Mouse (Mus musculus) heart, embryonic 16.5 days (tissue): ENCODE measurements at regions not wholly inside any gene's neighbourhood (a gene's known extent, or its start where the extent isn't known, plus 50 kb on each side); places are given as distances from the start of the nearest gene placed in this dataset.

Experiments
- ATAC-seq: fragments of 200-750 bp; cut with Nextera tagmentation; replicated peaks from 2 replicates; pipeline ENCODE4 v1.8.0; 2017; ENCODE audit warnings: moderate number of reproducible peaks; ENCODE audit not compliant: insufficient read depth, low FRiP score; ENCODE audit errors: extremely low read depth
- H3K27ac ChIP-seq: fragments of 300-500 bp; sonication (generic); 2 replicates; pipeline ENCODE4 v1.5.1; 2014; ENCODE audit warnings: mild to moderate bottlenecking, low read length, control low read depth, moderate library complexity
- H3K27me3 ChIP-seq: fragments of 300-500 bp; sonication (generic); 2 replicates; pipeline ENCODE4 v1.6.1; 2014; ENCODE audit warnings: low read length, mixed read lengths; ENCODE audit not compliant: control insufficient read depth, insufficient read depth
- H3K36me3 ChIP-seq: fragments of 300-500 bp; sonication (generic); 2 replicates; pipeline ENCODE4 v1.6.1; 2014; ENCODE audit not compliant: control insufficient read depth, insufficient read depth
- H3K4me1 ChIP-seq: fragments of 300-500 bp; sonication (generic); 2 replicates; pipeline ENCODE4 v1.6.1; 2014; ENCODE audit warnings: low read length, mixed read lengths; ENCODE audit not compliant: control insufficient read depth, insufficient read depth
- H3K4me2 ChIP-seq: fragments of 300-500 bp; sonication (generic); 2 replicates; pipeline ENCODE4 v1.6.1; 2014; ENCODE audit warnings: low read depth, mild to moderate bottlenecking, control low read depth, low read length
- H3K4me3 ChIP-seq: fragments of 300-500 bp; sonication (generic); 2 replicates; pipeline ENCODE4 v1.5.1; 2014; ENCODE audit warnings: mild to moderate bottlenecking, control low read depth, low read length
- H3K9ac ChIP-seq: fragments of 300-500 bp; sonication (generic); 2 replicates; pipeline ENCODE4 v1.6.1; 2014; ENCODE audit warnings: low read length, control low read depth
- H3K9me3 ChIP-seq: fragments of 300-500 bp; sonication (generic); replicated peaks from 2 replicates; pipeline ENCODE4 v1.6.1; 2016; ENCODE audit warnings: low read length; ENCODE audit not compliant: control insufficient read depth
- WGBS: fragments of 180-500 bp; shearing (Covaris S2); extraction: QIAGEN DNeasy Blood & Tissue Kit; methylation state at CpG from one replicate; pipeline ENCODE4 v1.1.7; 2014; 5-methylcytosine and 5-hydroxymethylcytosine counted together

- H3K9ac ChIP-seq, result no peak overlapping the region
- no peak overlapping the region for H3K27ac ChIP-seq
- H3K9me3 ChIP-seq, result no peaks in the 10 kb centered on the region
- no peaks in the 10 kb centered on the region for H3K27me3 ChIP-seq
- ATAC-seq, result no peak
- no peaks in the 10 kb centered on the region for H3K4me1 ChIP-seq
- no peak overlapping the region for H3K4me2 ChIP-seq
- no peak overlapping the region for H3K4me3 ChIP-seq
- H3K36me3 ChIP-seq, result no peaks in the 10 kb centered on the region
- WGBS, result 74% methylated on average over 2 of the region's 2 CpGs
Measured at GRCm38 (mm10) chr15:63310426-63310825, 534.6 kb downstream of the Gsdmc2 start.

DNA sequence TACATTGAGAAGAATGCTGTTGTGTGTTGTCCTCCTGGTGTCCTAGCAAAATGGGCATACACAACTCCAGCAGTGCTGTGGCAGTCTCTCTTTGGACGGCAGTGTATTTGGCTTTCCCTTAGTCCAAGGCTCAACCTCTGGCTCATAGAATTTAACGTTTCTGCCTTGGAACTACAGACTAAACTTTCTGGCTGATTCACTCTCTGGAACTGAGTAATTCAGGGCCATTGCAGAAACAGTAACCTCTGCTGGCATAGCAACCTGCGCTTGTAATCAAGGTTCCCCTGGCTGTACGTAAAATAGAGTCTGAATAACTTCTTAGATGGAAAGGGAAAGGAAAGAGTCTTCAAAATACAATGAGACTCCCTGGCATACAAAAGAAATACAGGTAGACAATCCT lies 545.7 kb downstream of the Gsdmc2 start:
- no peak overlapping the region for H3K4me2 ChIP-seq
- WGBS, result 79% methylated on average over 4 of the region's 4 CpGs
- H3K9me3 ChIP-seq, result no peaks in the 10 kb centered on the region
- no peak for ATAC-seq
- H3K36me3 ChIP-seq, result no peaks in the 10 kb centered on the region
- no peak overlapping the region for H3K4me3 ChIP-seq
- H3K27ac ChIP-seq, result no peak overlapping the region
- no peak overlapping the region for H3K9ac ChIP-seq
- peaks cover 4% of the 10 kb centered on the region; the same call in 1 of the 2 replicates for H3K4me1 ChIP-seq
- no peaks in the 10 kb centered on the region for H3K27me3 ChIP-seq

- no peaks in the 10 kb centered on the region for H3K36me3 ChIP-seq
- no peak overlapping the region for H3K4me3 ChIP-seq
- no peak for ATAC-seq
- H3K4me1 ChIP-seq, result no peaks in the 10 kb centered on the region
- H3K27me3 ChIP-seq, result no peaks in the 10 kb centered on the region
- no peak overlapping the region for H3K27ac ChIP-seq
- H3K4me2 ChIP-seq, result no peak overlapping the region
- H3K9me3 ChIP-seq, result no peaks in the 10 kb centered on the region
- no peak overlapping the region for H3K9ac ChIP-seq
Measured at GRCm38 (mm10) chr15:63288534-63288933, 556.4 kb downstream of the Gsdmc2 start.

DNA sequence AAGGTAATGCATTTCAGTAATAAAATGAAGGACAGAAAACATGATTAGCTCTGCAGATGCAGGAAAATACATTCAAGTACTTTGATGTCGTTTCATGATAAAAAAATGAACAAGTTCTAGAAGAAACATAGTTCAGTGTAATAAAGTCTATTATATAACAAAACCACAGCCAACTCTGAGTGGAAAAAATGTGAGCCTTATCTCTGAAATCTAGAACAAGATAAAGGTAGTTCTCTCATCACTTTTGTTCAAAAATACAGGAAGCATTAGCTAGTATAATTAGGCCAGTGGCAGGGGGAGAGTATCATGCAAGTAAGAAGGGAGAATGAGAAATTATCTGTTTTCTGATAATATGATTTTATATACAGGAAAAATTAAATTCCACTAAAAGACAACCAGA lies 559.0 kb downstream of the Gsdmc2 start:
- H3K9ac ChIP-seq, result no peak overlapping the region
- H3K27me3 ChIP-seq, result no peaks in the 10 kb centered on the region
- H3K4me3 ChIP-seq, result no peak overlapping the region
- H3K27ac ChIP-seq, result no peak overlapping the region
- ATAC-seq, result no peak
- 69% methylated on average over 1 of the region's 1 CpGs for whole genome bisulfite sequencing
- no peaks in the 10 kb centered on the region for H3K9me3 ChIP-seq
- H3K36me3 ChIP-seq, result no peaks in the 10 kb centered on the region
- no peak overlapping the region for H3K4me2 ChIP-seq
- no peaks in the 10 kb centered on the region for H3K4me1 ChIP-seq

- H3K27ac ChIP-seq, result peak overlapping the region; percentile 46; the same call in 1 of the 2 replicates
- no peaks in the 10 kb centered on the region for H3K27me3 ChIP-seq
- H3K4me3 ChIP-seq, result no peak overlapping the region
- H3K9ac ChIP-seq, result no peak overlapping the region
- H3K4me1 ChIP-seq, result no peaks in the 10 kb centered on the region
- no peaks in the 10 kb centered on the region for H3K9me3 ChIP-seq
- ATAC-seq, result 0 out of 2 replicates have a peak, but pooled peaks have one; percentile 37
- no peak overlapping the region for H3K4me2 ChIP-seq
- 76% methylated on average over 2 of the region's 2 CpGs for WGBS
- H3K36me3 ChIP-seq, result no peaks in the 10 kb centered on the region
Measured at GRCm38 (mm10) chr15:63270381-63270780, 574.6 kb downstream of the Gsdmc2 start.

DNA sequence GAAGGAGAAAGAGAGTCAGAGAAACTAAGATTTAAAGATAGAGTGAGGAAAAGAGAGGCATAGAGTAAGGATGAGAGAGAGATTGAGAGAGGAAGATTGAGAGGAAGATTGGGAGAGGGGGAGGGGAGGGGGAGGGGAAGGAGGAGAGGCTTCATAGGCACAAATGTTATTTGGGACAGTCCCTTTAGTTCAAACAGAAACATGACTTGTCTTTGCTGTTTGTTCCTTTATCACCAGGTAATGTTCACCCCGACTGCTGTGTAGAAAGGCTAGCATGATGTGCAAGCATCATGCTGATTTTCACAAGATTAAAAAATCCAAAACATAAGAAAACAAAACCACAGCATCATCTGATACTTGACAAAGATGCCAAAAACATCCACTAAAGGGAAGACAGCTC lies 579.1 kb downstream of the Gsdmc2 start:
- no peak overlapping the region for H3K4me2 ChIP-seq
- H3K4me1 ChIP-seq, result no peaks in the 10 kb centered on the region
- H3K36me3 ChIP-seq, result no peaks in the 10 kb centered on the region
- no peak overlapping the region for H3K9ac ChIP-seq
- ATAC-seq, result no peak
- no peaks in the 10 kb centered on the region for H3K9me3 ChIP-seq
- no peaks in the 10 kb centered on the region for H3K27me3 ChIP-seq
- H3K27ac ChIP-seq, result no peak overlapping the region
- H3K4me3 ChIP-seq, result no peak overlapping the region
- WGBS, result 91% methylated on average over 1 of the region's 1 CpGs

- whole genome bisulfite sequencing, result 65% methylated on average over 2 of the region's 2 CpGs
- no peaks in the 10 kb centered on the region for H3K36me3 ChIP-seq
- H3K27me3 ChIP-seq, result no peaks in the 10 kb centered on the region
- no peak overlapping the region for H3K27ac ChIP-seq
- H3K9me3 ChIP-seq, result no peaks in the 10 kb centered on the region
- no peak overlapping the region for H3K4me2 ChIP-seq
- H3K4me3 ChIP-seq, result no peak overlapping the region
- no peak overlapping the region for H3K9ac ChIP-seq
- no peaks in the 10 kb centered on the region for H3K4me1 ChIP-seq
- peak; percentile 81 for ATAC-seq
Measured at GRCm38 (mm10) chr15:63255736-63256135, 589.2 kb downstream of the Gsdmc2 start.

DNA sequence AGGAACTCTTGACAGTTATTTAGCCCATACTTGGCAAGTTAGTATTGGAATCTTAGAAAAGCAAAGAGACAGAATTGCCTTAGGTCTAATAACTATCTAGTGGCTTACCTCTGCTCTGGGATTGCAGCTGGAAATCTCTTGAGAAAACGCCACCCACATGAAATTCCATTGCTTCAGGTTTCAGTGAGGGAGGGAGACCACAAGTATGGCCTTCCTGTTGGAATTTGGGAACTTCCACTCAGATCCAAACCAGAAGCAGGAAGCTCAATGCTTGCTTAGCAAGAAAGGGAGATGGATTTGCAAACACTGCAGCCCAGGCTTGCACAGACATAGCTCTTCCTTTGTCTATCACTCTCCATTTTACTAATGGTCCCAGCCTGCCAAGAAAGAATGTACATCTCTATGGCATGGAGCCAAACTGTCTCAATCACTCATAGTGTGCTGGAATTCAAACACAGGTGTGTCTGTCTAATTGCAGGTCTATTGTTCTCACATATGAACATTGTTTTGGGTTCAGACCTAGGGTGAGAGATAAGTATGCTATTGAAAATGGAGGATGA lies 592.1 kb downstream of the Gsdmc2 start:
- Histone ChIP-seq H3K9me3 (no peaks in the 10 kb centered on the region), H3K4me1 (no peaks in the 10 kb centered on the region), H3K27ac (no peak overlapping the region), H3K4me3 (no peak overlapping the region), H3K27me3 (no peaks in the 10 kb centered on the region), H3K36me3 (no peaks in the 10 kb centered on the region), H3K9ac (no peak overlapping the region), H3K4me2 (no peak overlapping the region)
- WGBS, result 55% methylated on average over 1 of the region's 1 CpGs
- no peak for ATAC-seq

- Histone ChIP-seq H3K9me3 (no peaks in the 10 kb centered on the region), H3K4me2 (no peak overlapping the region), H3K4me3 (no peak overlapping the region), H3K9ac (no peak overlapping the region), H3K27me3 (no peaks in the 10 kb centered on the region), H3K27ac (no peak overlapping the region), H3K36me3 (no peaks in the 10 kb centered on the region), H3K4me1 (no peaks in the 10 kb centered on the region)
- WGBS, result 63% methylated on average over 3 of the region's 3 CpGs
- no peak for ATAC-seq
Measured at GRCm38 (mm10) chr15:63238601-63239000, 606.4 kb downstream of the Gsdmc2 start.
